Mouse (Mus musculus) lung, embryonic 15.5 days (tissue): ENCODE measurements around the gene Rtp4. TPM values are rescaled to one million over a fixed set of nuclear protein-coding genes. Genes with fewer than 3 reads are reported as not detected.

Experiments used
- ATAC-seq: fragments of 200-750 bp; cut with Nextera tagmentation; 2 replicates; pipeline ENCODE4 v1.8.0; 2017; ENCODE audit warnings: moderate number of reproducible peaks, borderline replicate concordance; ENCODE audit not compliant: low FRiP score, low TSS enrichment; ENCODE audit errors: extremely low read depth
- H3K27ac ChIP-seq: fragments of 300-500 bp; sonication (generic); 2 replicates; pipeline ENCODE4 v1.5.1; 2015; ENCODE audit warnings: moderate library complexity, mild to moderate bottlenecking, inconsistent platforms
- H3K27me3 ChIP-seq: fragments of 300-500 bp; sonication (generic); 2 replicates; pipeline ENCODE4 v1.6.1; 2015; ENCODE audit warnings: inconsistent platforms
- H3K36me3 ChIP-seq: fragments of 300-500 bp; sonication (generic); 2 replicates; pipeline ENCODE4 v1.6.1; 2015; ENCODE audit warnings: inconsistent platforms
- H3K4me1 ChIP-seq: fragments of 300-500 bp; sonication (generic); 2 replicates; pipeline ENCODE4 v1.6.1; 2015; ENCODE audit warnings: inconsistent platforms
- H3K4me2 ChIP-seq: fragments of 300-500 bp; sonication (generic); 2 replicates; pipeline ENCODE4 v1.6.1; 2015; ENCODE audit warnings: inconsistent platforms, mild to moderate bottlenecking, moderate library complexity
- H3K4me3 ChIP-seq: fragments of 300-500 bp; sonication (generic); 2 replicates; pipeline ENCODE4 v1.5.1; 2015; ENCODE audit warnings: mild to moderate bottlenecking, inconsistent platforms
- H3K9ac ChIP-seq: fragments of 300-500 bp; sonication (generic); 2 replicates; pipeline ENCODE4 v1.6.1; 2015; ENCODE audit warnings: inconsistent platforms
- H3K9me3 ChIP-seq: fragments of 300-500 bp; sonication (generic); 2 replicates; pipeline ENCODE4 v1.6.1; 2016; ENCODE audit warnings: inconsistent platforms
- WGBS: fragments of 180-500 bp; shearing (Covaris S2); methylation state at CpG from one replicate; pipeline ENCODE4 v1.1.7; 2015; 5-methylcytosine and 5-hydroxymethylcytosine counted together
- polyA plus RNA-seq: library from polyadenylated mRNA; unstranded; fragments of >200 nt; fragmentation: Nextera tagmentation; extraction: Ambion mirVana; gene quantifications from 2 replicates; pipeline ENCODE4 v1.2.1, GENCODE M21; 2015

Gene Rtp4
- polyA plus RNA-seq, 1 experiment from 2014 or later: 10.1 TPM

DNA sequence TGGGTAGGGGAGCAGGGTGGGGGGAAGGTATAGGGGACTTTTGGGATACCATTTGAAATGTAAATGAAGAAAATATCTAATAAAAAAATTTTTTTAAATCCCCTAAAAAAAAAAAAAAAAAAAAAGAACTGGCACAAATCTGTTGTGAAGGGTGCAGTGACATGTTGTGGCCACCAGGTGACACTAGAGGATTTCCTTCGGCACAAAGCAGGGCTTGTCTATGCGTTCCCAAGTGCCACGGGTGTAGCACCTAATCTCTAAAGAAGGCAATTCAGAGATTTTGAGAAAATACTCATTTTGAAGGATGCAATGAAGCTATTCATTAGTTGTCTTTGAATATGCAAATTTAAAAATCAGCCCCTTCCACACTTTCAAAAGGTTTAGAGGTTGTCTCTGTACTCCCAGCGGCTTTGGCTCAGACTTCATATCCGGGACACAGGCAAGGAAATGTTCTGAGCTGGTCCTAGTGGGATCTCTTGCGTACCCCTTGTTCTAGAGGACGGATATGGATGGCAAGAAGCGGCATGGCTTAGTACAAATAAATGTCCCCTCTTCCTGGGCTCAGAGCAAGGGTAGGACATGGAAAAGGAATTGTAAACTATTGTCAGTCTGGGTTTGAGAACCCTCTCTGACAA, 30.4 kb downstream of the Rtp4 start:
- Histone ChIP-seq H3K4me2 (no peak overlapping the region), H3K9ac (no peak overlapping the region), H3K9me3 (no peaks in the 10 kb centered on the region), H3K27me3 (no peaks in the 10 kb centered on the region; the same call in 1 of the 2 replicates), H3K36me3 (no peaks in the 10 kb centered on the region), H3K4me1 (no peaks in the 10 kb centered on the region), H3K4me3 (no peak overlapping the region), H3K27ac (no peak overlapping the region)
- 44% methylated on average over 8 of the region's 8 CpGs for WGBS
- no peak for ATAC-seq

DNA sequence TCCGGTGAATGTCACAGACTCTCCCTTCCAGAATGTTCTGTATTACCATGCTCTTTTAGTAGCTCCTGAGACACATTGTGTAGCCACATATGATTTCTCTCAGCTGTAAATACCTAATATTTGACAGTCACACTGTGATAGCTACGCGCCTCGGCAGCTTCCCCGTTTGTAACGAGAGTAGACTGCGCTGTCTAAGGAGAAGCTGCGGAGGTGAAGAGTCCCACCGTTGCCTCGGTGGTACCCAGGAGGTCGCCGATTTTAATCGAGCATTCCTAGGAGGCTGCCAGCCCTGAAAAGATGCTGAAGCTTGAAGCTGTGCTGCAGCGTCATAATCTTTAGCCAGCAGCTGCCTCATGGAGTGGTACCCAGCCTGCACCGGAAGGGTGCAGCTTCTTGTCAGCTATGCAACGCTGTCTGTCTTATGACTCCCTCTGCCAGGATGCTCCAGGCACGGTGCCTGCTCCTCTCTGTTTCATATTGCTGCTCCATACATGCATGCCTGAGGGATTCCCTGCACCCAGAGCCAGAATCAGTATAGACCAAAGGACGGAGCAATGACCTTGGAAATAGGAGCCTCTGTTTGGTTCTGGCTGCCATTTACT, 31.0 kb downstream of the Rtp4 start:
- Histone ChIP-seq H3K36me3 (no peaks in the 10 kb centered on the region), H3K9ac (no peak overlapping the region), H3K27ac (no peak overlapping the region), H3K4me1 (no peaks in the 10 kb centered on the region), H3K4me3 (no peak overlapping the region), H3K4me2 (no peak overlapping the region), H3K9me3 (no peaks in the 10 kb centered on the region), H3K27me3 (no peaks in the 10 kb centered on the region; the same call in 1 of the 2 replicates)
- WGBS: 78% methylated on average over 18 of the region's 18 CpGs
- no peak for ATAC-seq

DNA sequence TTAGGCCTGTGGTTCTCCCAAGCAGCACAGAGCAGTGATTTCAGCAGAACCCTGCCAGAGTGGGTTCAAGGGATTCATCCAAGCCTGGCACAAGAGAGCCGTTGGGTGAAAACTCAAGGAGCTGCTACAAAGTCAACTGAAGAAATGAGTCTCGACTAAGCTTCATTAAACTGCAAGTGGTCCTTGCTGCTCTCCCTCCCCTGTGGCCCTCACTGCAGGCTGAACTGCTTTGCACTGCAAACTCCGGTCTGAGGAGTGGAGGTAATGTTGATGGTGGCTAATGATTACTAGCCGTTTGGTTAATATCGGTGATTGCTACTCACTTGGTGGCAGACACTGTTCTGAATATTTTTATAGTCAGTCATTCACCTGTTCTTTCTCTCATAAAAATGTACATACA, 34.6 kb downstream of the Rtp4 start:
- H3K27ac ChIP-seq: no peak overlapping the region
- H3K36me3 ChIP-seq: no peaks in the 10 kb centered on the region
- no peak overlapping the region for H3K4me2 ChIP-seq
- no peaks in the 10 kb centered on the region; the same call in 1 of the 2 replicates for H3K27me3 ChIP-seq
- H3K9ac ChIP-seq: no peak overlapping the region
- ATAC-seq: no peak
- no peaks in the 10 kb centered on the region for H3K4me1 ChIP-seq
- no peaks in the 10 kb centered on the region for H3K9me3 ChIP-seq
- no peak overlapping the region for H3K4me3 ChIP-seq
- 73% methylated on average over 5 of the region's 5 CpGs for WGBS

DNA sequence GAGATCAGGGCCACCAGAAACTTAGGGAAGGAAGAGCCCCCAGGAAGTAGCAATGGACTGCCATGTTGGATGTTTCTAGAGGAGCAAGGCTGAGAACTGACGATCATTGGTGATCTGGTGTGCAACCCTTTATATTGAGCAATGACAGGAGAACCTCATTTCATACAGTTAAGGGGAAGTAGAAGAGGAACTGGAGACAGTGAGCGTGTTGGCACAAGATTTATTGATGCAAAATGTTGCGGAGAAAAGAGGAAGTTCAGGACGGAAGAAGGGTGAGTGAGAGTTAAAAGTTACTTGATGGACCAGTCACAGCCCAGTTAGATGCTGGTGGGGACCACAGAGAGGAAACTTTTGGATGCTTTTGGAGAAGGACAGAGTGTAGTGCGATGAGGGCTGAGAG, 37.1 kb downstream of the Rtp4 start:
- no peaks in the 10 kb centered on the region for H3K4me1 ChIP-seq
- H3K9ac ChIP-seq: no peak overlapping the region
- WGBS: 79% methylated on average over 5 of the region's 5 CpGs
- no peak overlapping the region for H3K27ac ChIP-seq
- H3K4me2 ChIP-seq: no peak overlapping the region
- no peaks in the 10 kb centered on the region for H3K27me3 ChIP-seq
- ATAC-seq: no peak
- H3K4me3 ChIP-seq: no peak overlapping the region
- no peaks in the 10 kb centered on the region for H3K9me3 ChIP-seq
- H3K36me3 ChIP-seq: no peaks in the 10 kb centered on the region

DNA sequence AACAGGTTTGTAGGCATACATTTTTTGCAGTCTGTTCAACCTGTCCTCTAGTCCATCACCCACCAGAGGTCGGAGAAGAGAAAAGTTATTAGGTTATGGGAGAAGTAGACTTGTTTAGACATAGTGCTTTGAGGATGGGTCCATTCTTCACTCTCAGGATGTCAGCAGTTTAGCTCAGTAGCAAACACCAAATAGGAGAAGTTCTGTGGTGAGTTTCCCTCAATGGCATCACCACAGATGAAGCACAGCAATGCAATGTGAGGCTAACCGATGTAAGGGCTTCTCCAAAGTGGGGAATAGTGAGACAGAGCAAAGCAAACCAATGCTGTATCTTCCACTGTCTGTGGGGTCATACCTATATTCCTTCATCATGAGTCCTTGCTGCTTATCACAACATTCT, 37.6 kb downstream of the Rtp4 start:
- no peaks in the 10 kb centered on the region for H3K4me1 ChIP-seq
- no peaks in the 10 kb centered on the region for H3K36me3 ChIP-seq
- H3K4me3 ChIP-seq: no peak overlapping the region
- H3K27me3 ChIP-seq: no peaks in the 10 kb centered on the region
- H3K27ac ChIP-seq: no peak overlapping the region
- no peak overlapping the region for H3K9ac ChIP-seq
- ATAC-seq: no peak
- H3K4me2 ChIP-seq: no peak overlapping the region
- 68% methylated on average over 2 of the region's 2 CpGs for WGBS
- no peaks in the 10 kb centered on the region for H3K9me3 ChIP-seq

DNA sequence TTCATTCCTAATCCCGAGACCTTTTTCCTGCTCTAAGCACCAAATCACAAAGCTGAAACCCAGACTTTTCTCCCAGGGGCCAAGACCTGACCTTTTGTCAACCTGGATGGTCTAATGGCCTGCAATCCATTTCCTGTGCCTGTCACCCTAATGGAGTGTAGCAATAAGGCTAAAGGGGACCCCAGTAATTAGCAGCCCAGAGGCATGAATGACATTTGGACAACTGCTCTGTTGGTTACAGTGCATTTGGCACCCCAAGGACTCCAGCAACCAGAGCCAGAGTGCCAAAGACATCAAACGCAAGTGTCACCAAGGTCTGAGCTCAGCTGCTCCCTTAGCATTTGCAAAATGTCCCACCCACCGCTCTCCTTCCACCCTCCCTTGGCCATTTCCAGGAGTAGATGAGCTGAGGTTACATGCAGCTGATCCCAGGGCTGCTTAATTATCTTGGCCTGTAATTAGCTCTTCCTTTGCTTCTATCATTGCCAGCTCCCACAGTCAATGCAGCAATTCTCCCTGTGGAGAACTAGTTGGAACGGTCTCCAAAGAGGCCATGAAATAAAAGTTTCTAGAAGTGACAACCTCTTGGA, 48.4 kb downstream of the Rtp4 start:
- no peak for ATAC-seq
- Histone ChIP-seq H3K36me3 (no peaks in the 10 kb centered on the region), H3K4me3 (no peak overlapping the region), H3K27me3 (no peaks in the 10 kb centered on the region), H3K4me1 (no peaks in the 10 kb centered on the region), H3K9me3 (no peaks in the 10 kb centered on the region), H3K4me2 (no peak overlapping the region), H3K9ac (no peak overlapping the region), H3K27ac (no peak overlapping the region)
- 48% methylated on average over 4 of the region's 4 CpGs for WGBS

DNA sequence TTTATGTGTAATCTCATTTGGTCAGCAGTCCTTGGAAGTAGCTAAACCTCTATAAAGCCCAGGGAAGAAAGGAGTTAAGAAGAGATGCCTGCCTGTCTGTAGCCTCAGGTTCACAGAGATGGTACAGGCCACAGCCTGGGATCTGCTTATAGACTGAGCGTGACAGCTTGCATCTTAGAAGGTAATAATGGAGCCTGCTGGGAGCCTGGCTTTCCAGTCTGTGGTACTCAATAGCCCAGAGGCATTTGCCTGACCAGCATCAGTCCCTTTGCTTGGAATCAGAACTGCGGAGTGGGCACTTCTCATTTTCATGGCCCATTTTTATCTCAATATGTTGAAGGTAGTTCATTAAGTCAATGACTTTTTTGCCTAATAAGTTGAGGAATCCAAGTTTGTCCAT, 54.5 kb downstream of the Rtp4 start:
- Histone ChIP-seq H3K36me3 (no peaks in the 10 kb centered on the region), H3K27me3 (no peaks in the 10 kb centered on the region), H3K9ac (no peak overlapping the region), H3K27ac (no peak overlapping the region), H3K4me3 (no peak overlapping the region), H3K9me3 (no peaks in the 10 kb centered on the region), H3K4me2 (no peak overlapping the region), H3K4me1 (no peaks in the 10 kb centered on the region)
- WGBS: 91% methylated on average over 2 of the region's 2 CpGs
- ATAC-seq: no peak

DNA sequence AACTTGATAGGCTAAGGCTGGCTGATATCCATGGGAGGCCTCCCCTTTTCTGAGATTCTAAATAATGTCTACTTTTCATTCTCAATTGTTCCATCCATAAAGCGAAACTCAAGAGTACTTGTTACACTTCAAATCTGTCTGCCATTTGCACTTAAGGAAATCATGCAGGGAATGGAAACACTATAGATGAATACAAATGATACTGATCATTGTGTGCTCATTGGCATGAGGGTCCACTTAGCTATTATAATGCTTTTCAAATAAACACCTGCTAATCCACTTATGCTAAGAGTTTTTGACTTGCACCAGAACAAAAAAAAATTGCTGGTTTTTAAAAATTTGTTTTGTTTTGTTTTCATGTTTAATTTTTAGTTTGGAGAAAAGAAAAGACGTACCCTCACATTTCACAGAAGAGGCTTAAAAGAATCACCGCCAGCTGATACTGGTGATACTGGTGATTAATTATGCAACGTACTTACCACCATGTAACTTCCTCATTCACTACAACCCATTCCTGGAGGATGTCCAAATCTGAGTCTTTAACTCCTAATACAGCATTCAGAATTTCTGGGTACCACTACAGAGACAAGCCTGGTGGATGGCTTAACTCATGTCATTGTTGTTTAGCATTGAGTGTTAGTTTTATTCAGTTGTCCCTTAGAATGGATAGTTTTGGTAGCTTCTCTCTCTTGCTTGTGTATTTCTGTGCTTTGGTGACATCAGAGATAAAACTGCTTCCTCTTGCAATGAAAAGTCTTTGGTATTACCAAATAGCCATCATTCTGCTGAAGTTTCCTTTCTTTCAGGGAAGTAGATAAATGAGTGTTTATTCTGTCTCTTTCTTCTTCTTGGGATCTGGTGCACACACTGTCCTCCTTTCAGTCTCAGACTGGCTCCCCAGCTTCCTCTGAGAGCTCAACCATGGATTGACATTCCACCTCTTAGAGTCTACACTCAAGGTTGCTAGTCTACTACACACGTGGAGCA, 71.3 kb downstream of the Rtp4 start:
- no peaks in the 10 kb centered on the region for H3K4me1 ChIP-seq
- H3K4me3 ChIP-seq: no peak overlapping the region
- no peaks in the 10 kb centered on the region for H3K9me3 ChIP-seq
- H3K27me3 ChIP-seq: no peaks in the 10 kb centered on the region
- no peak overlapping the region for H3K9ac ChIP-seq
- no peak overlapping the region for H3K4me2 ChIP-seq
- ATAC-seq: no peak
- no peak overlapping the region for H3K27ac ChIP-seq
- 68% methylated on average over 5 of the region's 5 CpGs for WGBS
- H3K36me3 ChIP-seq: no peaks in the 10 kb centered on the region

DNA sequence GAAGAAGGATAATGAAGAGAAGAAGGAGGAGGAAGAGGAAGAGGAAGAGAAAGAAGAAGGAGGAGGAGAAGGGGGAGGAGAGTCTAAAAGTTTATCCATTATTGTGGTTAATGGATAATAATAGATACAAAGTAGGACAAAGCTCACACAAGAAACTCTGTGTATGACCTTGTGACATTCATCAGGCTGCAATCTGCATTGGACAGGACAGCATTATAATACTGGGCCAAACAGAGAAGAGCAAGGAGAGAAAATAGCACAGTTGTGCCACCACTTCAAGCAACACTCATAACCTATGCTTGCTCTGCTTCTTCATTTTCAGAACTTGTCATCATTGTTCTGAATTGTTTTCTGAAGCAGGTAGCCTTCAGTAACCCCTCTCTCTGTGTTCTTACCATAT, 72.4 kb downstream of the Rtp4 start:
- no peak overlapping the region for H3K4me2 ChIP-seq
- H3K27ac ChIP-seq: no peak overlapping the region
- no peak overlapping the region for H3K4me3 ChIP-seq
- ATAC-seq: no peak
- H3K36me3 ChIP-seq: no peaks in the 10 kb centered on the region
- no peaks in the 10 kb centered on the region for H3K4me1 ChIP-seq
- no peak overlapping the region for H3K9ac ChIP-seq
- H3K9me3 ChIP-seq: no peaks in the 10 kb centered on the region
- H3K27me3 ChIP-seq: no peaks in the 10 kb centered on the region

DNA sequence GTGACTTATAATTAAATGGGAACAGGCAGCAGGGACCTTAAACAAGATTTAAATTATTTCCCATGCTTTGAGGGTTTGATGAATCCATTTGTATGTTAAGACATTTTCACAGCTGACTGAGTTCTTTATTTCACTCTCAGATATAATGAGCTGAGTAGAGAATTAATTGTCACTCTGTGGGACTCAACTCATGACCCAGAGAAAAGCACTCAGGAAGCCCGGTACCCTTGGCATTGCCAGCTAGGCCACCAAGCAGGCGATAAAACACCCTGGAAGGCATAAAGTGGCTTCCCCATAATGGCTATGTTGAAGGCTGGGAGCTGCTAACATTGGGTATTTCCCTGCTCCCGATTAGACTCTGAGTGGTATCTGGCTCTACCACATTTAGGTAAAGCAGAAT, 76.6 kb downstream of the Rtp4 start:
- H3K4me3 ChIP-seq: no peak overlapping the region
- no peaks in the 10 kb centered on the region for H3K36me3 ChIP-seq
- no peaks in the 10 kb centered on the region for H3K4me1 ChIP-seq
- H3K27ac ChIP-seq: no peak overlapping the region
- WGBS: 83% methylated on average over 3 of the region's 3 CpGs
- no peak overlapping the region for H3K9ac ChIP-seq
- H3K27me3 ChIP-seq: no peaks in the 10 kb centered on the region
- no peak for ATAC-seq
- no peak overlapping the region for H3K4me2 ChIP-seq
- no peaks in the 10 kb centered on the region for H3K9me3 ChIP-seq

DNA sequence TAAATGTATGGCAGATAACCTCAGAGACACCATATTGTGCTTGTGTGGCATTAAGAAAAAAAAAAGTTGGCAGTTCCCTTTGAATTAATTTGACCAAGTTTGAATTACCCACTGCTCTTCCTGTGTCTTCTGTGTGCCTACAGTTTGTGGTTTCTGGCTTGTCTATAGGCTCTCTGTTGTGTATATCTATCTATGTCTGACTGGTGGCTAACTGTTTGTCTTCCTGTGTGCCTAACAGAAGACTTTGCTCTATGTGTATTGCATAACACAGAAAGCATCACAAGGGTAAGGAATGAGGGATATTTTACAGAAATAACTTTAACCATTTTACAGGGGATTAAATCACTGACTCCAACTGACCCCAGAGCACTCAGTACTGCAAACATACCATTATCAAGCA, 77.9 kb downstream of the Rtp4 start:
- Histone ChIP-seq H3K27ac (no peak overlapping the region), H3K36me3 (no peaks in the 10 kb centered on the region), H3K4me2 (no peak overlapping the region), H3K9ac (no peak overlapping the region), H3K9me3 (no peaks in the 10 kb centered on the region), H3K4me1 (no peaks in the 10 kb centered on the region), H3K4me3 (no peak overlapping the region), H3K27me3 (no peaks in the 10 kb centered on the region)
- ATAC-seq: no peak

DNA sequence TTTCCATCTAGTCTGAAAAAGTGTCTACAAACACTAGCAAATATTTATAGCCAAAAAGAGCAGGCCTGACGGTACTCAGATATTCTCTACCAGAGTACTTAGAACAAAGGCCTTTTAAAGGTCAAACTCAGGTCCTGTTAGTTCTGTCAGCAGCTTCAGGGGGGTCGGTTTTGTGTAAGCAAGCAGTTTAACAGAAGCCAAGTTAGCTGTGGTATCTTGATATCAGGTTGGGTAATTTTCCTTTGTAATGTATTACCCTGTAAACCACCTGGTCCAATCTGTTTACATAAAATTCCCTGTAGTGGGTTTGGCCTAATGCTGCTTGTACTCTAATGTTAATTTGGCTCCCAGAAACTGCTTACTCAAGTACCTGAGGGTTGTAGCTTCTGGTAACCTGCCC, 86.1 kb downstream of the Rtp4 start:
- no peak overlapping the region for H3K9ac ChIP-seq
- ATAC-seq: no peak
- H3K9me3 ChIP-seq: no peaks in the 10 kb centered on the region
- 67% methylated on average over 2 of the region's 2 CpGs for WGBS
- no peak overlapping the region for H3K27ac ChIP-seq
- H3K36me3 ChIP-seq: no peaks in the 10 kb centered on the region
- no peak overlapping the region for H3K4me3 ChIP-seq
- H3K4me1 ChIP-seq: no peaks in the 10 kb centered on the region
- no peak overlapping the region for H3K4me2 ChIP-seq
- H3K27me3 ChIP-seq: no peaks in the 10 kb centered on the region
